Mouse (Mus musculus) C2C12 (cell line): Measurements from ENCODE around the gene Prkaa1. TPM values are rescaled to one million over a fixed set of nuclear protein-coding genes. Genes with fewer than 3 reads are reported as not detected.

Experiments used
- H3K27me3 ChIP-seq: one replicate; pipeline ENCODE4 v1.6.1; 2011; ENCODE audit not compliant: control insufficient read depth, insufficient read depth, insufficient read length
- H3K36me3 ChIP-seq: one replicate; pipeline ENCODE4 v1.6.1; 2011; ENCODE audit not compliant: control insufficient read depth, insufficient read depth
- H3K4me3 ChIP-seq: one replicate; pipeline ENCODE4 v1.5.1; 2011; ENCODE audit warnings: mild to moderate bottlenecking, control low read depth; ENCODE audit not compliant: poor library complexity, insufficient read depth, severe bottlenecking
- H3K79me2 ChIP-seq: one replicate; pipeline ENCODE4 v1.6.1; 2011; ENCODE audit not compliant: control insufficient read depth, insufficient read depth
- H3K79me3 ChIP-seq: one replicate; pipeline ENCODE4 v1.6.1; 2011; ENCODE audit warnings: low read depth, control low read depth
- H3ac ChIP-seq: one replicate; pipeline ENCODE3; 2011; ENCODE audit warnings: low read depth; ENCODE audit not compliant: control insufficient read depth, insufficient read length
- CEBPB ChIP-seq: IDR thresholded peaks from one replicate; pipeline ENCODE4 v1.6.1; 2011; ENCODE audit warnings: low read depth, mild to moderate bottlenecking, control low read depth, moderate library complexity
- CTCF ChIP-seq: IDR thresholded peaks from one replicate; pipeline ENCODE4 v1.5.1; 2011; ENCODE audit not compliant: control insufficient read depth, insufficient read depth, insufficient read length
- FOSL1 ChIP-seq: IDR thresholded peaks from one replicate; pipeline ENCODE4 v1.8.0; 2011; ENCODE audit warnings: mild to moderate bottlenecking, low read length; ENCODE audit not compliant: poor library complexity, insufficient read depth, severe bottlenecking
- MAX ChIP-seq: IDR thresholded peaks from one replicate; pipeline ENCODE4 v1.6.1; 2011; ENCODE audit warnings: mild to moderate bottlenecking, control low read depth
- MYOD1 ChIP-seq: IDR thresholded peaks from one replicate; pipeline ENCODE4 v1.6.1; 2011; ENCODE audit warnings: low read depth; ENCODE audit not compliant: control insufficient read depth, insufficient read length
- MYOG ChIP-seq: IDR thresholded peaks from one replicate; pipeline ENCODE4 v1.6.1; 2011; ENCODE audit not compliant: control insufficient read depth, insufficient read length; ENCODE audit errors: extremely low read depth
- USF1 ChIP-seq: IDR thresholded peaks from one replicate; pipeline ENCODE4 v1.6.1; 2011; ENCODE audit warnings: low read depth, mild to moderate bottlenecking, control low read depth, moderate library complexity
- long read RNA-seq, 2 experiments: library from polyadenylated mRNA; unstranded; transcript quantifications; one replicate each; pipeline ENCODE4 v2.0.0; 2019 to 2020
- polyA plus RNA-seq: library from polyadenylated mRNA; unstranded; fragments of >200 nt; fragmentation: generic; extraction: Trizol; gene quantifications from one replicate; pipeline ENCODE4 v1.2.1, GENCODE M21; 2012; ENCODE audit warnings: missing spikeins

Prkaa1 gene
- 21.3 TPM for polyA plus RNA-seq
- long read RNA-seq, experiment 1, full-length matches to known transcripts, result 11 of 15 reads
- long read RNA-seq, experiment 1, partial matches to known transcripts, result 1 of 15 reads
- long read RNA-seq, experiment 1, other reads (novel, unspliced or antisense), result 3 of 15 reads
- long read RNA-seq, experiment 2, full-length matches to known transcripts, result 167 of 186 reads
- long read RNA-seq, experiment 2, partial matches to known transcripts, result 2 of 186 reads
- long read RNA-seq, experiment 2, other reads (novel, unspliced or antisense), result 17 of 186 reads

- Histone ChIP-seq H3K27me3 (no peaks in the 10 kb centered on the region), H3K36me3 (peaks cover 8% of the 10 kb centered on the region), H3ac (peak within 1 kb of the TSS; percentile 77), H3K4me3 (peak within 1 kb of the TSS; percentile 98), H3K79me3 (peaks cover 45% of the 10 kb centered on the region), H3K79me2 (peaks cover 49% of the 10 kb centered on the region)
- peak; percentile 94 for TF ChIP-seq CTCF
- no peak for TF ChIP-seq FOSL1
- peak; percentile 42 for TF ChIP-seq MAX
These were observed at the start of gene Prkaa1 for GRCm38 (mm10) chr15:5143361-5144020. Prkaa1 (plus strand) TSS chr15:5143861.

GRCm38 (mm10) chr15:5095534-5096301 is 47.9 kb upstream of the Prkaa1 start:
- Histone ChIP-seq H3ac (no peak overlapping the region), H3K36me3 (peaks cover 12% of the 10 kb centered on the region), H3K79me2 (no peaks in the 10 kb centered on the region), H3K79me3 (no peaks in the 10 kb centered on the region), H3K4me3 (no peak overlapping the region), H3K27me3 (no peaks in the 10 kb centered on the region)
- TF ChIP-seq USF1 (no peak), CEBPB (no peak), MYOG (no peak), FOSL1 (no peak), CTCF (no peak), MYOD1 (no peak), MAX (no peak)

- H3K79me3 ChIP-seq, result no peaks in the 10 kb centered on the region
- H3K79me2 ChIP-seq, result no peaks in the 10 kb centered on the region
- TF ChIP-seq USF1 (no peak), CTCF (no peak), CEBPB (no peak), MYOD1 (no peak), FOSL1 (no peak), MAX (no peak), MYOG (no peak)
- H3ac ChIP-seq, result no peak overlapping the region
- peaks cover 12% of the 10 kb centered on the region for H3K36me3 ChIP-seq
- H3K27me3 ChIP-seq, result no peaks in the 10 kb centered on the region
- no peak overlapping the region for H3K4me3 ChIP-seq
These were observed 46.3 kb upstream of the Prkaa1 start for GRCm38 (mm10) chr15:5097376-5097775.

DNA sequence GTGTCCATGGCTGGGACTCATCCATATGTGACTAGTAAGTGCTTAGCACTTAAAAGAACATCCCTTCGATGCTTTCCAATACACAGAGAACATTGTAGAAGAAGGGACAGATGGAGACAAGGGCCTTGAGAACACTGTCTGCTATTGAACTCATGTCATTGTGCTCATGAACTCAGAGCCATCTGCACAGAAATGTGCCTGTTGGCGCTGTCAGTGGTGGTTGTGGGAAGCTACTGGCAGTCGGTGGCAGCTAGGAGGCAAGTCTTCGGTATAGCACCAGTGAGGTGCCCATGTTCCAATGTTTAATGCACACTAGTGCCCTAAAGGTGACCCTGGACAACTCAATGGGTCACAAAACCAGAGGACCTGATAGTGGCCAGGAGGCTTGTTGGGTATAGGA is 41.3 kb upstream of the Prkaa1 start:
- TF ChIP-seq CTCF (no peak), FOSL1 (no peak)
- H3K36me3 ChIP-seq, result peaks cover 34% of the 10 kb centered on the region

GRCm38 (mm10) chr15:5105891-5106290 is 37.8 kb upstream of the Prkaa1 start:
- H3ac ChIP-seq, result no peak overlapping the region
- no peaks in the 10 kb centered on the region for H3K79me3 ChIP-seq
- H3K27me3 ChIP-seq, result no peaks in the 10 kb centered on the region
- TF ChIP-seq MYOD1, result no peak
- TF ChIP-seq FOSL1, result no peak
- TF ChIP-seq CTCF, result no peak
- TF ChIP-seq MAX, result no peak
- TF ChIP-seq MYOG, result no peak
- no peak for TF ChIP-seq USF1
- no peak for TF ChIP-seq CEBPB
- peaks cover 11% of the 10 kb centered on the region for H3K79me2 ChIP-seq
- peaks cover 22% of the 10 kb centered on the region for H3K36me3 ChIP-seq
- H3K4me3 ChIP-seq, result no peak overlapping the region

More for the DNA sequence above, 41.3 kb upstream of the Prkaa1 start:
- Histone ChIP-seq H3ac (no peak overlapping the region), H3K27me3 (no peaks in the 10 kb centered on the region), H3K4me3 (no peak overlapping the region), H3K79me3 (no peaks in the 10 kb centered on the region), H3K79me2 (peaks cover 4% of the 10 kb centered on the region)
